Comparison of ENCODE assay signal across 29 mouse cellular contexts in genomic region chr17:10011728-10012127, GRCm38 (mm10).
DNase-seq lines count a peak whose midpoint lies in the region; ATAC-seq and TF ChIP-seq lines count a peak whose summit lies in the region.
"Had no signal": no experiment of that assay in that cellular context is flagged by ENCODE, and none has a peak within 500 bp of the region (broad histone marks: within the 10 kb centered on the region; RNA-seq: fewer than 3 reads in every experiment).

No protein-coding gene starts in this region.

- H3K36me3 ChIP-seq in heart, embryonic 12.5 days = no peaks in the 10 kb centered on the region
- no peaks in the 10 kb centered on the region for H3K36me3 ChIP-seq in midbrain, postnatal 0 days (ENCODE audit: insufficient read depth, low read length)
- no peaks in the 10 kb centered on the region for H3K36me3 ChIP-seq in midbrain, embryonic 16.5 days (ENCODE audit: control insufficient read depth, insufficient read depth, low read length)
- H3K36me3 ChIP-seq in neural tube, embryonic 12.5 days = no peaks in the 10 kb centered on the region
- H3K36me3 ChIP-seq: embryonic facial prominence, embryonic 12.5 days; forebrain, embryonic 10.5 days; forebrain, embryonic 15.5 days; liver, embryonic 15.5 days; midbrain, embryonic 12.5 days had no signal

- no peak overlapping the region for H3K9ac ChIP-seq in heart, embryonic 12.5 days
- no peak overlapping the region for H3K9ac ChIP-seq in midbrain, postnatal 0 days (replicated peaks; ENCODE audit: low read length, poor library complexity, severe bottlenecking)
- no peak overlapping the region for H3K9ac ChIP-seq in midbrain, embryonic 16.5 days (ENCODE audit: low read depth, low read length)
- no peak overlapping the region for H3K9ac ChIP-seq in neural tube, embryonic 12.5 days
- H3K9ac ChIP-seq: embryonic facial prominence, embryonic 12.5 days; forebrain, embryonic 15.5 days; liver, embryonic 15.5 days; lung, embryonic 14.5 days; midbrain, embryonic 12.5 days had no signal

- peak; percentile 39 for DNase-seq in heart, adult 11 months
- DNase-seq in midbrain, postnatal 0 days (ENCODE audit: low spot score) = peak; percentile 22
- DNase-seq in liver = no peak
- DNase-seq in spleen, postnatal 4 days (ENCODE audit: low spot score in 2 of 2) = no peak
- DNase-seq: adrenal gland, postnatal 14 days; cerebellum, adult 11 months; cerebellum, adult 9-10 months; cerebellum, postnatal 36 days; gastrocnemius, postnatal 25 days; heart, adult 18-20 months; heart, postnatal 4 days; kidney, adult 9 months; kidney, postnatal 10 days; layer of hippocampus, adult 9-11 months; lung, embryonic 14.5 days; spleen, adult 18-20 months; thymus, postnatal 4 days had no signal

- H3K4me1 ChIP-seq in heart, embryonic 12.5 days (replicated peaks) = peaks cover 9% of the 10 kb centered on the region
- no peaks in the 10 kb centered on the region for H3K4me1 ChIP-seq in midbrain, postnatal 0 days (ENCODE audit: insufficient read depth, low read length)
- no peaks in the 10 kb centered on the region for H3K4me1 ChIP-seq in midbrain, embryonic 16.5 days (ENCODE audit: control insufficient read depth, insufficient read depth, low read length)
- H3K4me1 ChIP-seq in neural tube, embryonic 12.5 days = peaks cover 15% of the 10 kb centered on the region
- H3K4me1 ChIP-seq: embryonic facial prominence, embryonic 12.5 days; forebrain, embryonic 10.5 days; forebrain, embryonic 15.5 days; liver, embryonic 15.5 days; midbrain, embryonic 12.5 days had no signal

- 88% methylated on average over 8 of the region's 8 CpGs for WGBS in heart, embryonic 12.5 days
- 53% methylated on average over 8 of the region's 8 CpGs for WGBS in midbrain, postnatal 0 days
- WGBS in midbrain, embryonic 16.5 days = 57% methylated on average over 8 of the region's 8 CpGs
- WGBS in neural tube, embryonic 12.5 days = 16% methylated on average over 8 of the region's 8 CpGs

- no peak overlapping the region for H3K27ac ChIP-seq in heart, embryonic 12.5 days (ENCODE audit: poor library complexity, severe bottlenecking)
- H3K27ac ChIP-seq in midbrain, postnatal 0 days (ENCODE audit: low read depth, low read length) = no peak overlapping the region
- H3K27ac ChIP-seq in midbrain, embryonic 16.5 days (ENCODE audit: low read length) = no peak overlapping the region
- H3K27ac ChIP-seq in neural tube, embryonic 12.5 days = no peak overlapping the region
- H3K27ac ChIP-seq: embryonic facial prominence, embryonic 12.5 days; forebrain, embryonic 10.5 days; forebrain, embryonic 15.5 days; liver, embryonic 15.5 days; midbrain, embryonic 12.5 days; stomach, postnatal 0 days had no signal

- no peaks in the 10 kb centered on the region for H3K9me3 ChIP-seq in heart, embryonic 12.5 days (replicated peaks)
- H3K9me3 ChIP-seq in midbrain, postnatal 0 days (ENCODE audit: low read length) = no peaks in the 10 kb centered on the region
- no peaks in the 10 kb centered on the region for H3K9me3 ChIP-seq in midbrain, embryonic 16.5 days (replicated peaks; ENCODE audit: control insufficient read depth, low read length, poor library complexity, severe bottlenecking)
- no peaks in the 10 kb centered on the region for H3K9me3 ChIP-seq in neural tube, embryonic 12.5 days
- H3K9me3 ChIP-seq: embryonic facial prominence, embryonic 12.5 days; forebrain, embryonic 10.5 days; forebrain, embryonic 15.5 days; liver, embryonic 15.5 days; midbrain, embryonic 12.5 days had no signal

- H3K27me3 ChIP-seq in heart, embryonic 12.5 days (replicated peaks) = no peaks in the 10 kb centered on the region
- no peaks in the 10 kb centered on the region for H3K27me3 ChIP-seq in midbrain, postnatal 0 days (ENCODE audit: insufficient read depth, low read length)
- H3K27me3 ChIP-seq in midbrain, embryonic 16.5 days (ENCODE audit: control insufficient read depth, insufficient read depth, low read depth, low read length) = no peaks in the 10 kb centered on the region
- peaks cover 4% of the 10 kb centered on the region; the same call in 1 of the 2 replicates for H3K27me3 ChIP-seq in neural tube, embryonic 12.5 days (replicated peaks)
- H3K27me3 ChIP-seq: embryonic facial prominence, embryonic 12.5 days; forebrain, embryonic 15.5 days; liver, embryonic 15.5 days; midbrain, embryonic 12.5 days had no signal

- TF ChIP-seq CTCF in midbrain, postnatal 0 days (IDR thresholded peaks at IDR 0.05) = no peak

- ATAC-seq in heart, embryonic 12.5 days (ENCODE audit: insufficient number of reproducible peaks, low FRiP score) = no peak
- no peak for ATAC-seq in midbrain, postnatal 0 days (ENCODE audit: low FRiP score)
- ATAC-seq in midbrain, embryonic 16.5 days = no peak
- ATAC-seq in neural tube, embryonic 12.5 days (ENCODE audit: low FRiP score, low read depth) = peak; percentile 73
- ATAC-seq: forebrain, embryonic 15.5 days; intestine, postnatal 0 days; Patski had no signal

- no peak overlapping the region for H3K4me3 ChIP-seq in heart, embryonic 12.5 days
- H3K4me3 ChIP-seq in midbrain, postnatal 0 days (ENCODE audit: low read depth, low read length) = no peak overlapping the region
- H3K4me3 ChIP-seq in midbrain, embryonic 16.5 days (ENCODE audit: low read depth, low read length) = no peak overlapping the region
- no peak overlapping the region for H3K4me3 ChIP-seq in neural tube, embryonic 12.5 days
- H3K4me3 ChIP-seq: embryonic facial prominence, embryonic 12.5 days; forebrain, embryonic 10.5 days; forebrain, embryonic 15.5 days; liver, embryonic 15.5 days; midbrain, embryonic 12.5 days had no signal

- H3K4me2 ChIP-seq in heart, embryonic 12.5 days = no peak overlapping the region
- H3K4me2 ChIP-seq in midbrain, postnatal 0 days (ENCODE audit: low read depth, low read length, poor library complexity, severe bottlenecking) = no peak overlapping the region
- no peak overlapping the region for H3K4me2 ChIP-seq in midbrain, embryonic 16.5 days (ENCODE audit: low read length)
- peak overlapping the region; percentile 20; the same call in 1 of the 2 replicates for H3K4me2 ChIP-seq in neural tube, embryonic 12.5 days (replicated peaks)
- H3K4me2 ChIP-seq: embryonic facial prominence, embryonic 12.5 days; forebrain, embryonic 15.5 days; heart, embryonic 11.5 days; liver, embryonic 15.5 days; lung, embryonic 14.5 days; midbrain, embryonic 12.5 days had no signal

Comparison
In these comparisons a context has a peak if more than half of its experiments do, and no peak if none do; other contexts are left out.
1. DNase-seq: peak in heart, adult 11 months (single experiment) and midbrain, postnatal 0 days (single experiment); none in liver (single experiment) and spleen, postnatal 4 days (0 of 2).